Mouse (Mus musculus): ENCODE measurements at regions not wholly inside any gene's neighbourhood (a gene's known extent, or its start where the extent isn't known, plus 50 kb on each side); places are given as distances from the start of the nearest gene placed in this dataset.

DNA sequence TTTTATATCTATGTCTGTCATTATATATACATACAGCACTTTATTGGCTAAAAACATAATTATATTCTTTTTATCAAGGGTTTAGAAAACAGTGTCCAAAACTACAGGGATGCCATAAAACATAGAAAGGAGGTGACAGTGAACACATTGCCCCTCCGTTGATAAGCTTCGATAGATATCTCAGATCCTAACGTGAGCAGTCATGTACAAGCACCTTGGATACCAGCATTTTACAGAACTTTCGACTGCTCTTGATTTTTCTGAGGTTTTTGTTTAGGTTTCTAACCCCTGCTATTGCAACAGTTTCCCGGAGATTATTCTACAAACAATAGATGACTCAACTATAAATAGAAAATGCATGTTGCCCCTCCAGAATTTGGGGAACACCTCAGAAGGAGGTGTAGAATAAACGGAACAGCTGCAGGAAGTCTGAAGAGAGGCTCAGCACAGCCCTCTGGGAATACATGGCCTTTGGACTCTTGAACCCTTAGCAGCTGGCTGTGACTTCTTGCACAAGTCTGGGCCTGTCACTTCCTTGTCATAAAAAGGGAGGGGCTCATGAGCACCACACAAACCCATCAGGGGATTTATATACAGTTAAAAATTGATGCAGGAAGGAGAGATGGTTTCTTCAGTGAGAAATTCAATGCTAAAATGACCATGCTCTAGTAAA lies 87.1 kb upstream of the Gpc5 start:
- no peak for DNase-seq (ENCODE audit: low read depth)

DNA sequence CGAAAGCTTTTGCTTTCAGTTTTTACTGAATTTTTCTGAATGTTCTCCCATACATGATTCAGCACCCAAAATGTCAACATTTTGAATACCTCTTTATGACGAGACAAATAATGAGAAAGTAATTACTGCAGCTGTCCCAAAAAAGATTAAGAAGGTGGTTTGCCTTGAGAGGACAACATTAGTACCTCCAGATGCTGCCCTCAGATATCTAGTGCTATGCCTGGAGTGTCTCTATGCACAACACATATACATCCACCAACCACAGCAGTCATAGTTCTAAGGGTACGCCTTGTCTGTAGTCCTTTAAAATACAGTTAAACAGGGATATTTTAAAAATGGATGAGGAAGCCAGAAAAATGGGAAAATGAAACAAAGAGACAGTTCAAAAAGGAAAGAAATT lies 81.1 kb upstream of the Gpc5 start:
- no peak for DNase-seq (ENCODE audit: low read depth)

DNA sequence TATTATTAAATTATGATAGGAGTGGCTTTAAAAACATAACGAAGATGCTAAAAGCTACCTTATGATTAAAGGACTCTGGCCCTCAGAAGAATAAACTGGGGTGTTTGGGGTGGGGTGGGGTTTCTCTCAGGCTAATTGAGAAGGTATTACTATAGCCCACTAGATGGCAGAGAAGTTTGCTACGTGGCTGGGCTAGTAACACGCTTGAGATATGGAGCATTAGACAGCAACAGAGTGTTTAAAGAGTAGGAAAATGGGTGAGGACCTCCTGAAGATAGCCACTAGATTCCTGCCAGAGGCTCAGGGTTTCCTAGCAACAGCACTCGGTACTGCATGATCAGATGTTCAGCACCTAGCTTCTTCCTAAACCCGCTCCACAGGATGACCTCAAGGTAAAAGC lies 76.7 kb upstream of the Gpc5 start:
- no peak for DNase-seq (ENCODE audit: low read depth)

DNA sequence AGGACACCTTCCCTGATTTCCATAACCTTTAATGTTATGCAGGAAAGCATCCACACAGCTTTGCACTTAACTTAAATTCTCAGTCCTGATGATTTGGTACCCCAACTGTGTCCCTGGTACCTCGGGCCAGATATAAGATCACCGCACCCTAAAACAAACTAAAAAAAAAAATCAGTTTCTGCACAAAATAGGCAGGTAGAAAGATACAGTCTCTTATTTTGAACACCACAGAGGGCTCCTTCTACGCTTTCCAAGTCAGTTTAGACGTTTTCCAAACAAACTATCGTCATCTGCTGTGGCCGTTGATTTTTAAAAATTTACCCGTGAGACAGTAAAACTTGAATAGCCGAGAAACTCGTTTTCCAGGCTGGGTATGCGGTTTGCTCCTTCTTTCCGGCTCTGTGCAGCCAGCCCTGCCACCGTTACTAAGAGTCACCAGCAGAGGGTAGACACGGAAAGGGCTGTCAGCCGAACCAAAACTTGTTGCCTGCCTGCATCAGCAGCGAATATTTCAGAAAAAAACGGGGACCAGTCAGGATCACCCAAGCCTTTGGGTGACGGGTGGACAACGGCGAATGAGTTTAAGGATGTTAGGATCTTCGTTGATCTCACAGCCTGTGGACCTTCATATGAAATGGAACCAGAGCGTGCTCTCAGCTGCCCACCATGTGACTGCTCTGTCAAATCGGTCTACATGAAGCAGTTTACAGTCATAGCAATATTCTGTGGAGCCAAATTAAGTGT lies 74.4 kb upstream of the Gpc5 start:
- no peak for DNase-seq (ENCODE audit: low read depth)

DNA sequence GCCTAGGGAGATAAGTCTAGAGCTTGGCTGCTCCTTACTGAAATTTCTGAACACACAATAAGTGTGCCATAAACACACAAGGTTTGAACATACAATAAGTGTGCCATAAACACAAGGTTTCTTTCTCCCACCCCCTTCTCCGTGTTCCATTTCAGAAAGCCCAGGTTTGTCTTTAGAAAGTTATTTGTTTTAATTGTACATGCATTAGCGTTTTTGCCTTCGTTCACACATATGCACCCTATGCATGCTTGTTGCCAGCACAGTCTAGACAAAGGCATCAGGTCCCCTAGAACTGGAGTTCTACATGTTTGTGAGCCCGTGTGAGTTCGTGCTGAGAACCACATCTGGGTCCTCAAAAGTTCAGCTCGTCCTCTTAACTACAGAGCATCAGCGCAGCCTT lies 64.0 kb upstream of the Gpc5 start:
- DNase-seq (ENCODE audit: low read depth), result no peak

DNA sequence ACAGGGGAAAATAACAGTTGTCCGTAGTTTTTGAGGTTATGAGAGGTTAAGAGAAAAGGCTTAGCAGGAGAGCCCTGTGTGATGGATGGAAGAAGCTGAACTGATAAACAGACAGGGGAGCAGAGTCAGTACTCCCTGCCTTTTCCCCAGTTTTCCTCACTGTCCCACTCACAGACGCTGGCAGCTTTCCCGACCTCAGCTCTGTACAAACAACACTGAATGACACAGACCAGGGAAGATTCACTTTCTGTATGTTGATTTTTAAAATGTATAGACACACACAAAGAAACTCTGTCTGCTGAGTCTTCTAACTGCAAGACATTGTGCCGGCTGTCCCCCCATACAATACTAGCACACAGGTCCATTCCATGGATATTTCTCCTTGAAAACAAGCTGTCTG lies 60.3 kb upstream of the Gpc5 start:
- DNase-seq (ENCODE audit: low read depth), result no peak

DNA sequence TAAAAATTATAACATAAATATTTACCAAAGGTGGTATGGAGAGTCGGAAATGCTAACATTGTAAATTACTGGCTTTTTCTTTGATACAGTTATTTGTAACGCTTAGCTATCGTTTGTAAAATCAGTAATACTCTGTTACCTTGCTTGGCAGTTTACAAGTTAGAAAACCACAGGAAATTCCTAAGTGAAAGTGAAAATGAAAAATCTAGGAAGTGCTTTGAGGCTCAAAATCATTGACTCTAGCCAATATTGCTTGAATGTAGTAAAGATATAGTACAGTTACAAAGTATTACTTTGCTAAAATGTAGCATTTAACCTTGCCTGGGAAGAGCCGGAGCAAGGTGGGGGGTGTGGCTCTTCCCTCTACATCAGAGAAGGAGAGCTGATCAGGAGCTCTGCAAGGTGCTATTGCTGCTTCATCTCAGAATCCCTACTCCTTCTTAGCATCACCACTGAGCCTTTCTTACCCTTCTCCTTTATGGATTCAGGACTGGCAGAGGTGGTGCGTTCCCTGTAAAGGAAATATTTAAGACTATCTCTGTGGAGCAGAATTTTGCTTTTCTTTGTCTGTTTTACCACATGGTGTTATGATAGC lies 58.5 kb upstream of the Gpc5 start:
- DNase-seq (ENCODE audit: low read depth), result no peak

DNA sequence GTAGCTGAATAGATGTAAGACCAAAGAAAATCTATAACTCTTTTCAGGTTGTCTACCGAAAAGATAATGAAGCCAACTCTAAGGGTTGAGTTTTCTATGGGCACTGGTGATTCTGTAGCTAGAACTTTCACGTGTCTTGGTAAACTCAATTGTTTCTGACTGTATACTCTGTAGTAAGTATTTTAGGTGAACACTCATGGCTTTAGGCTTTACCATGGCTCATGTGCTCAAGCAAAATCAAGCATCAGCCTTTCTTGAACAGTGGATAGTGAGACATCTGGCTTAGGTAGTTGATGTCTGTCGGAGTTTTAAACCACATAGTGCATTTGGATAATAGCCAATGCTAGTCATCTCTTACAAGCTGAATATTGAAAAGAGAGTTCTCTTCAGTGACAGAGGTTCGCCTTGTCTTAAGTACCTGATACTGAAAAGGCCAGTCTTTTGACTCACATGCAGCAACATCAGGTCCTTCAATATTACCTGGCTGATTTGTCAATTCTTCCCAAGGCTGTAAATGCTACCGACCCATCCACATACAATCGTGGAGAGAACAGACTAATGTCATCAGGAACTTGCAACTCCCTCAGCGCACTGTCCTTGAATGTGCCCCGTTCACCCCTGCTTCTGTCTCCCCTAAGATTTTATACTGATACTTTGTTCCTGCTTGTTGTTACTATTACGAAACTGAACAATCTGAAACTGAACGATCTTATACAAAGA lies 57.1 kb upstream of the Gpc5 start:
- DNase-seq (ENCODE audit: low read depth), result no peak

DNA sequence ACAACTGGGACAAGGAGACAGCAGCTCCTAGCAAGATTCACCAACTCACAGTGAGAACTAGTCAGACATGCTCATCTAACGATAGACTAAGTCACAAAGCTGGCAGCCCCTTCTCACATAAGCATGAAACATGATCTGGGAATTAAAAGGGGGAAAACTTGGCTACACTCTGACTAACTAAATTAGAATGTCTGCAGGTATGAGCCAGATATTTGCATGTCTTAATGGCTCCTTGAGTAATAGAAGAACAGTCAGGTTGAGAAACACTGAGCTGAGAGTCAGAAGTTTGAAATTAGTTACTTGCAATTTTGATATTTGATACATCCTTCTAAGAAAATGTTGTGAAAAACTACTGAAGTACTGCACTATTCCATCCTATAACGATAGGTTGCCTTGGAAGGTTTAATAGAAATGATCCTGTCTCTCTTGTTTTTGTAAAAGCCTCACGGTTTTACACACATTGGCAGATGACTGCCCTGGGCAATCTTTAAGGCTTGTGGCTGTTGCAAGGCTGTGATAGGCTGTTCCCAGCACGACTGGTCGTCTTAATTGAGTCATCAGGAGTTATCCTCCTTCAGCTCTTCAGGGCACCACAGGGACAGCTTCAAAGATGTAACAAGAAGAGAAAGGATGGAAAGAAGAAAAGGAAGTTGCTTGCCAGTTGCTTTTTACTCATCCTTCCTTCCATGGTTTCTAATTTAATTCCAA lies 54.8 kb upstream of the Gpc5 start:
- DNase-seq (ENCODE audit: low read depth), result no peak

DNA sequence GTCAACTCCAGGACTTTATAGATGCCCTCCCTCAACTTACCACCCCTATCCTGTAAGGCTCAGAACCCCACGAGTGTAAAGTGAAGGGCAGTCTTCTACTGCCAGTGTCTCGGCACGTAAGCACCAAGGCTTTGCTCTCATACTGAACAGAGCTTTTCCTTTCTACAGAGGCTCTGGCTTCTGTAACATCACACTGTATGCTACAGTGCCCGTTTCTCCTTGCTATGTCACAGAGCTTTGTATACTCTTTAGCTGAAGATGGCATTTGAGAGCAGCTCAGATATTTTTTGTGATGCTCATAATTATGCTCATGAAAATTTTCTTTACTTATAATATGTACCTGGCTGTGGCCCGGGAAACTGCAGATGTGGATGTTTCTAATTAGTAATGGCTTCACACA lies 53.2 kb upstream of the Gpc5 start:
- no peak for DNase-seq (ENCODE audit: low read depth)

DNA sequence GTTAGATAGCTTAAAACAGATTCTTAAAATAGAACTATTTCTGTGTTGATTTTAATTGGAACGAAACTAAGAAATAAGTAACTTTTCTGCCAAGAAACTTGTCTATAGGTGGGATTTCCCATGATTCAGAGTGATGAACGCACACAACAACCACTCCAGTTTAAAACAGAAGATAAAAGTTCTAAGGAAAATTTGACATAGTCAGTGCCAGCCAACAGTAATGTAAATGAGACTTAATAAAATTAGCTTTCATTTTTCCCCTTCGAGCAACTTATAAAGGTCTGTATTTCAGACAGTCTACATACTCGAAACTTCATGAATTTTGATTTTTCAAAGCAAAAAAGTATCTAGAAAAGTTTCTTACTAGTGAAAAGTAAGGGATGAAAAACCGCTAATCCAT lies 52.5 kb upstream of the Gpc5 start:
- no peak for DNase-seq (ENCODE audit: low read depth)

DNA sequence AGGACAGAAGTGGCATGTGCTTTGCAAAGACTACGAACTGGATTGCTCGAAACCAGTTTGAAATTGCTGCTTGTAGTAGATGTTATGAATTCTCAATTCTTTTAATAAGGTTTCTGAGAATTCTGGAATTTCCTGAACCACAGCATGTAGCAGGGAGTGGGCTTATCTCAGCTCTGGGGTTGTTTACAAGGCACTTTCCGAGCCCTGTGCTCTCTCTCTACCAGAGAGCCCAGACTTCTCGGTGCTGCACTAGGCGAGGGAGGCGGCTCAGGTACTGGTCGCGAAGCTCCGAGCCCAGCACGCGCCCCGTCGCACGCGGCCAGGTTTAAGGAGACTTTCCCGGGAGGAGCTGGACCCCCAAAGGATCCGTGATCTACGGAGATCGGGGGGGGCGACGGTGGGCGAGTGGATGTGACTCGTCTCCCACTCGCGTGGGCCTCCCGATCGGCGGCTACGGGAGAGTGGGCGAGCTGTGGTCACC lies 51.9 kb upstream of the Gpc5 start:
- no peak for DNase-seq (ENCODE audit: low read depth)

DNA sequence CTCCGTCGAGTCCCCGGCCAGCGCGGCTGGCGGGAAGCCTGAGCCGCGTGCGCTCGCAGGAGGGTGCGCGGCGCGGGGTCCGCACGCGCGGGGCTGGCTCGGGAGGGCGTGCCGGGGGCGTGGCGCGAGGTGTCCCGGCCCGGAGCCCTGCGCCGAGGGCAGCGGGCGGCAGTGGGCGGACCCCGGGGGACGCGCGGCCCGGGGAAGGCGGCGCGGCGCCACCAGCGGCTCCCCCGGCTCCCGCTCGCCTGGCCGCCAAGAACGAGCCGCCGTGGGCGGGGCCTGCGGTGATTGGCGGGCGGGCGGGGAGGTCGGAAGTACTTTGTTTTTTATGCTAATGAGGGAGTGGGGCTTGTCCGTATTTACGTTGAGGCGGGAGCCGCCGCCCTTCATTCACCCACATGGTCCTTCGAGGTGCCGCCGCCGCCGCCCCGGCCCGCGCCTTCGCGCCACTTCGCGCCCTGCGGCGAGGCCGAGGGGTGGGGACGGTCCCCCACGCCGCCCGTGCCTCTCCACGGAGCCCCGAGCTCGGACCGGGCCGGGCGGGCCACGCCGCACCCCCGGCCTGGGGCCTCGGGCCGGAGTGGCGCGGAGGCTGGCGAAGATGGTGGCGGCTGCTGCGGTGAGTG lies 51.3 kb upstream of the Gpc5 start:
- no peak for DNase-seq (ENCODE audit: low read depth)

DNA sequence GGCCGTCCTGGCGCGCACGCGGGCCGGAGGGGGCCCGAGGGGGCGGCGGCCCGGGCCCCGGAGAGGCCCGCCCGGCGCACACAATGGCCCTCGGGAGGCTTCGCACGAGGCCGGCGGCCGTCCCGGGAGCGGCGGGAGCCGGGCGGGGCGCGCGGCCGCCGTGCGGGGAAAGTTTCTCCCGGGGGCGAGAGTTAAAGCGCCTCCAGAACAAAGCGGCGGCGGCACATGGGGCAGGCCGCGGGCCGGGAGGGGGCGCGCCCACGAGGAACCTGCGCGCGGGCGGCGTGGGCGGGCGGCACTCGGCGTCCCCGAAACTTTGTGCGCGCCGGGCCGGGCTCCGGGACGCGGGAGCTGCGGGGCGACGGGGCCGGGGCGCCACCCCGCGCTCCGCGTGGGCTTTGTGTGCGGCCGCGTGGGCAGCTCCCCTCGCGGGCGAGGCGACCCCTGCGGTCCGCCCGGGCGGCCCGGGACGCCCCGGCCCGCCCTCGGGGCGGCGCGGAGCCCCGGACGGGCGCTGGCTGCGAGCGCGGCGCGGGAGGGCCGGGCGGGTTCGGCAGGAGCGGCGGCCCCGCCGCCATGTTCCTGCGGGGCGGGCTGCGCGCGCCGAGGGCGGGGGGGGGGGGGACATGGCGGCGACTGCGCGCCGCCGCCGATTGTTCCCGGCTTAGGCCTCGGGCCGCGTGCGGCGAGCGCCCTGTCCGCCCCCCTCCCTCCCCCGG lies 50.5 kb upstream of the Gpc5 start:
- DNase-seq (ENCODE audit: low read depth), result no peak

DNA sequence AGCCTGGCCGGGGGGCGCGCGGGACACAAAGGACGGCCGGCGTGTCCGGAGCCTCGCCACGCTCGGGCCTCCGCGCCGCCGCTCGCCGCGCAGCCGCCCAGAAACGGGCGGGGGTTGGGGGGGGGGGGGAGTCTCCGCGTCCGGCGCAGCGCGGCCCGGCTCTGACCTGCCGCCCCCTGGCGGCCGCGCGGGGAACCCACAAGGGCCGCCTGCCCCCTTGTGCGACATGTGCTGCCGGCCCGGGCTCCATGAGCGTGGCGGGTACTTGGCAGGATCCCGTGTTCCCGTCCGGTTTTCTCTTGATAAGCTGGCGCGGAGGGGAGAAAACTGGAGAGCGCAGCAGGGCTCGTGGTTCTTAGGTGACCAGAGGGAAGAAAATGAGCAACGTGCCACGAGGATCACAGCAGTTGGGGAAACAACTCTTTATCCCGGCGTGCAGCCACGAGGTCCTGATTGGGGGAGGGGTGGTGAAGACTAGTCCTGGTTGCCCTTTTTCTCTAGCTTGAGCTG lies 49.9 kb upstream of the Gpc5 start:
- no peak for DNase-seq (ENCODE audit: low read depth)

All from gonadal fat pad, adult 2 months (tissue).